Mouse (Mus musculus) frontal cortex, postnatal 36 days (tissue): ENCODE results near the gene Cep57l1.

ENCODE experiments used
- DNase-seq, 2 experiments: peaks; one replicate each; pipeline ENCODE4 v3.0.0; 2022; ENCODE audit warnings: low spot score in 2 of 2

The Cep57l1 gene

GRCm38 (mm10) chr10:41740221-41740620 is 69.5 kb downstream of the Cep57l1 start:
- no peak for DNase-seq

DNA sequence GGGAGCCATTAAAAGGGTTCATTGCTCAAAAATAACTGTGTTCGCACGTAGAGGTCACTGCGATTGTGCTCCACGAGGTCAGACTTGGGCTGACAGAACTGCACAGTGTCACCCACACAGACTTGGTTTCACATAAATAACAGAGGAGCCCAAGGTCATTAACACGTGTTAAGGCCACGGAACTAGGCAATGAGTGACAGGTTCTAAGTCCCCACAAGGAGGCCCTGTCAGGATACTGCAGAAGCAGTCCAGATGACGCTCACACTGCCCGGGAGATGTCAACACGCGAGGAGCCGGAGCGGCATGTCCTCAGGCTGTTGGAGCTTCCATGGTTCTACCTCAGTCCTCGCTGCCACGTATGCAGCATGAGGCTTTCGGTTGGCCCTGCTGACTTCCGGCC is 72.4 kb downstream of the Cep57l1 start:
- no peak for DNase-seq

GRCm38 (mm10) chr10:41735398-41735797 is 74.3 kb downstream of the Cep57l1 start:
- DNase-seq, result no peak

- no peak for DNase-seq
Observed at GRCm38 (mm10) chr10:41733214-41733613, 76.5 kb downstream of the Cep57l1 start.

- DNase-seq, result no peak
Observed at GRCm38 (mm10) chr10:41731932-41732331, 77.7 kb downstream of the Cep57l1 start.

- no peak for DNase-seq
Observed at GRCm38 (mm10) chr10:41730746-41731145, 78.9 kb downstream of the Cep57l1 start.

GRCm38 (mm10) chr10:41726215-41726614 is 83.5 kb downstream of the Cep57l1 start:
- DNase-seq, result no peak

DNA sequence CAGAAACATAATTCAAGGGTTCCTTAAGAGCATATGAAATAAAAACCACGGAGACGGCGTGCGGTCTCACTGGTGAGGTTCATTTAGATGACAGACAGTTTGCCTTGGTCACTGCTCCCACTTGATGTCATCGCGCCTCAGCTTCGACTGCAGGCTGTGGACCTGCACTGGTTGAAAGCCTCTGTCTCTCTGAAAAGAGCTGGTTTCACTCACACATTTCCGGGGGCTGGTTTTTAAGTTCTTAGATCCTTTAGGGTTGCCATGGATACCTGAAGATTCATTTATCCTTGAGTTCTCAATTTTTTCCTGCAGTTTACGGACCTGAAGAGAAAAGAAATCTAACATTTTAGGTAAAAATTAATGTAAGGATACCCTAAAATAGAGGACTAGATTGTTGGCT is 90.1 kb downstream of the Cep57l1 start:
- peak in 1 of 2 experiments; percentile 14 for DNase-seq

GRCm38 (mm10) chr10:41716029-41716897 is 93.4 kb downstream of the Cep57l1 start, which contains the start of gene Ccdc162:
TSS of gene Ccdc162 (minus strand) at chr10:41716634.
- DNase-seq, result no peak

DNA sequence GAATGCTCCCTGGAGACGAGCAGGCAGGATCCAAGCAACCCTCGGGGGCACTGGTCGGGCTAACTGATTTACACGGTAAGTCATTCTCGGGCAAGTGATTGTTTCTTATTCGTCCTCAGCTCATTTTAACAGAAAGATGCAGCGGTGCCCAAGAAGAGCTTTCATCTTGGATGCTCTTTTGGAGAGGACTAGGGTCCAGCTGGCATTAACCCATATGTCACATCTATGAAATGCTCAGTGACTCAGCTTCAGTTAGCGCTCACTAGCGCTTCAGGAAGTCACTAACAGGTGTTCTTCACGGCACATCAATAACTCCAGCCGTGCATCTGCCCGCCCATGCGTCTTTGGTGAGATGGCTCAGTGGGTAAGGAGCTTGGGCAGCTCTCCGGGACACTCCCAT is 94.1 kb downstream of the Cep57l1 start:
- no peak for DNase-seq

GRCm38 (mm10) chr10:41711467-41711866 is 98.2 kb downstream of the Cep57l1 start:
- no peak for DNase-seq

DNA sequence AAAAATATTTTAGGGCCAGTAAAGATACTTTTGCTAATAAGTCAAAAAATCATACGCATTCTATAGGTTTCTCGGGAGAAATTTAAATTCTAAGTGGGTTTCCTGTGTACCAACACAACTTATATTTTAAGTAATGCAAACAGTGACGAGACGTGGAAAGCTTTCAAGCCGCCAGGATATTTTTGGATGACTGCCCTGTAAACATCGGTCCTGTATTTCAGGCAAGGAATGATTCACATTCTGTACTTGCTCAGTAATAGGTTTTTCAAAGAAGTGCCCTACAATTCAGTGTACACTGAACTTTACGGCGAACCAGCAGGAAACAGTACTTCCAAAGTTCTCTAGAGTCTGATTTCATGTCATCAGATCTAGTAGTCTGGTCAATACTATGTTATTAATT is 98.9 kb downstream of the Cep57l1 start:
- no peak for DNase-seq

DNA sequence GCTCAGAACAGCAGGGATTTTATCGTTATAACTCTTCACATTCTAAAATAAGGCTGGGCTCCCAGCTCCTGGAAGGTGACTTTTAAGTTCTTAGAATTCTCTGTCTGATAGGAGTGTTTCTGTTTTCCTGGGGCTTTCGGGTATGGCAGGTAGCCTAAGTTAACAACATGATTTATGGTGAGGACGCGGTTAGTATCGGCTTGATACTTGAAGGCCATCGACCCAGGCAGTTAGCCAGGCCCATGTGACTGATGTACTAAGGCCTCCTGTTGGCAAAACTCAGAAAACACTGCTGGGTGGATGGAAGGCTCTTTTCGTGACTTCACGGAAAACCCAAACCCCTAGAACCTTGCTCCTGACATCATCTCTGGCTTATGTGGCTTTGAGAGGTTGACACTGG is 100.3 kb downstream of the Cep57l1 start:
- no peak for DNase-seq

DNA sequence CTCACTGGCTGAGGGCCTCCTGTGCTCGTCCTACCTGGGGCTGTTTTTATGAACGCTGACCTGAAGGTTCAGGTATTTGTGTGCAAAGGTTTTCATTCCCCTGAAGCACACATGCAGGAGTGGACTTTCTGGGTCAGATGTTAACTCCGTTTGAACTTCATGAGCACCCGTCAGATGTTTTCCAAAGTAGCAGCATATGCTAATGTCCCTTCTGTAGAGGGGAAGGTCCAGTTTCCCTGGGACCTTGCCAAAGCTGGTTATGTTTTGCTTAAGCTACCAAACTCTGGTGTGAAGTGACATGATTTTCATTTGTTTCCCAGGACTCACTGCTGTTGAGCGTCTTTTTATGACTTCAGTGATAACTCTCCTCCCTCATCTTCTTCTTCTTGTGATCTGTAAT is 110.0 kb downstream of the Cep57l1 start:
- DNase-seq, result no peak

DNA sequence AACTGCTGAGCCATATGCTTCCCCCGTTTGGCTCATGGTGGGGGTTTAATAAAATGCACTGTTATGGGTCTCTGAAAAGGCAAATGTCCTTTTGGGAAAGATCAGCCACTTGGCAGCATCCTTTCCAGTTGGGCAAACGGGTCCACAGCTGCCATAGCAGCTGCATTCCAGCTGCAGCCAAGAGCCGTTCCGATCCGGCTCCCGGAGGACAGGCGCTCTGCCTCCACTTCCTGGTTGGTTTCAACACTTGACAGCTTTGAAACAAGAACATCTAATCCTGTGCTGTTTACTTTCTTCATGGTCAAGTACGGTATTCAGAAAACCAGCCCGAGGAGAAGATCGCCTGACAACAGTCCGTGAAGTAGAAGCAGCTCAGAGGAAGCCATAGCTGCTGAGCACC is 112.6 kb downstream of the Cep57l1 start:
- no peak for DNase-seq

DNA sequence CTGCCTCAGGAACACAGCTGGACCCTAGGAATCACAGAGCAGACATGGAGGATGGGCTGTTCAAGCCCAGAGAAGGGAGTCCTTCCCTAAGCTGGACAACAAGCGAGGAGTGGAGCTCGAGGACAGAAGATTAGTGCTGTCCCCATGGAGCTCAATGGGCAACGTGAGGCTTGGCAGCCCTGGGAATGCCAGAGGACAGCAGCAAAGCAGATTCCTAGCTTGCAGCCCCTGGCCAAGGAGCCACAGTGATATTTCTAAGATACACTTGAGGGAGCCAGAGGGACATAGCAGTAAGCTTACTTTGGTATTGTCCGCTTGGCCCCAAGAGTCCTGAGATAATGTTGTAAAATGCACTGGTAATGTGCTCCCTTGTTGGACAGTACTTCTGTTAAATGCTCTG is 118.7 kb downstream of the Cep57l1 start:
- DNase-seq, result no peak

DNA sequence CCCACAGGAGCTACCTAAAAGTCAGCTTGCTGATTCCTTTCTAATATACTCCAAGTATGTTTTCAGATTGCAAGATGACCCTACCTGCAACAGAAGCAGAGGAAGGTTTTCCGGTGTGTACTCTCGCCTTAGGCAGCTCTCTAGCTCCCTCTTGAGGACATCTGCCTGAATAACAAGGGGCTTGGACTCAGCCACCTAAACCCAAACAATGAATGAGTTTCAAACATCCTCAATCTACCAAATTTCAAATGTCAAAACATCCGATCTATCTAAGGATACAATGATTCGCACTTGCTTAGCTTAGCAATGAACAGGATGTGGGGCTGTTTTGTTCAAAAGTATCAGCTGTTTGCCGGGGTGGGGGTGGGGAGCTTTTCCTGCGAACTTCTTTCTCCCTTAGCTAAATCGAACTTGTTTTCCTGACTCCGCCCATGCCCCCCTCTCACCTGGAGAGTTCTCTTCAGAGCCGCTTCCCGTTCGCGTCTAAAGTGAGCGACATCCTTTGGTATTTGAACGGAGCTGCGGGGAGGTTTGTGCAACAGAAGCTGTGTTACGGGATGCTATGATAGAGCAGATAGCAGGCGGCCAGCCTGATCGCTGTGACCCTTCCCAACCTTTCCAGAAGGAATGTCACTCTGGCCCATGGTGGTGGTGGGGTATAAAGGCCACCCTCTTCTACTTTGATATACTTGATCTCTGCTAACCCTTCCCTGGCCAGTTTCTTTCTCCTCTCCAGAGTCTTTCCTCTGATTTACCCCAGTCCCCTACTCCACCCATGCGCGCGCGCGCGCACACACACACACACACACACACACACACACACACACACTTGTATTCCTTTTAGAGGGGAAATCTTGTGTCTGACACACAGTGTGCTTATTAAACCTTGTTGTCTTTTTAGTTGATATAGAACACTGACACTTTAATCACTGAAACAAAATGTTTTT is 119.5 kb downstream of the Cep57l1 start:
- DNase-seq, result peak; percentile 55 to 68

DNA sequence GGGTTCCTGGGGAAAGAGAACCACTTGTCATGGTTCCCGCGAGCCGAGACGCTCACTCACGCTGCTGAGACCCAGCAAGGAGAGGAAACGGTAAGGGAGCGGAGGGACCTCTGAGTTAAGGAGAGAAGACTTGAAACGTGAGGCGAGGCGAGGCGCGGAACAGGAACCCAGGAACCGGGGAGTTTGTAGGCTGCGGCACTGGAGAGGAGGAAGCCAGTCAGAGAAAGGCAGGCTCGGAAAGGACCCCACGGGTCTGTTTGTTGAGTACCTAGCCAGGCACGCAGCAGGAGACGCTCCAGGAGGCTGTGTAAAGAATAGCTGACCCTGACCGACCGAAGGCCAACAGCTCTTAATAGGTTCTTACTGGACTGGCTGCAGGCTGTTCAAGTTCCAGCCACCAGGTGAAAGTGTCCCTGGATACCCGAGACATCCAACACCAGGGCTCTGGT is 125.1 kb downstream of the Cep57l1 start:
- DNase-seq, result no peak

DNA sequence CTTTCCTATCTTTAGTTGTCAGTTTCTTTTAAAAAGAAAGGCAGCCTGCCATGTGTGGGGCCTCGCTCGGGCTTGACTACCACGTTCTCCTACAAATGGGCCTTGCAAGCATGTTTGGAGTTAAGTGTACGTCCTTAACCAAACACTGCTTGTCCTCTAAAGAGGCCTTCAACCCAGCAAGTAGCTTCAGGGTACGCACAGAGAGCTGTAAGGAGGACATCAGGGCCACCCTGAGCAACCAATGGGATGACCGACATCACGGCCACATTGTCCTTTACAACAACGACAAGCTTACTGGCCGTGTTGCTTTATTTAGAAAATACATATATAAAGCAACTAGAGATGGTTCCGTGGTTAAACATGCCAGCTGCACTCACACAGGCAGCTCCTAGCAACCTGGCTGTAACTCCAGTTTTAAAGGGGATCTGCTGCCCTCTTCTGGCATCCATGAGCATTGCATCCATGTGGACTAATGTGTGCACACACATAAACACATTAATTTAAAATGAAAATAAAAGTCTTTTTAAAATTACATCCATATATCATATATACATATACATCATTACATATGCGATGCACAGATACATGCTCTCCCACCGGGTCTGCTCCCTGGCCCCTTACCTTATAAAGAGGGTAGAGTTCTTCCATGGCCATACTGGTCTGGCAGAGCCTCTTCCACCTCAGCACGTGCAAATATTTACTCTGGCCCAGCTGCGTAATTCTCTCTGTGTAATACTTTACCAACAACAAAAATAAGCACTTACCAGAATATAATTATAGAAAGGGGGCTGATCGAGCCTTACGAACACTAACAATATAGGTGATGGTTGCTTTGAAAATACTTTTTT is 126.9 kb downstream of the Cep57l1 start:
- DNase-seq, result peak; percentile 89 to 93

DNA sequence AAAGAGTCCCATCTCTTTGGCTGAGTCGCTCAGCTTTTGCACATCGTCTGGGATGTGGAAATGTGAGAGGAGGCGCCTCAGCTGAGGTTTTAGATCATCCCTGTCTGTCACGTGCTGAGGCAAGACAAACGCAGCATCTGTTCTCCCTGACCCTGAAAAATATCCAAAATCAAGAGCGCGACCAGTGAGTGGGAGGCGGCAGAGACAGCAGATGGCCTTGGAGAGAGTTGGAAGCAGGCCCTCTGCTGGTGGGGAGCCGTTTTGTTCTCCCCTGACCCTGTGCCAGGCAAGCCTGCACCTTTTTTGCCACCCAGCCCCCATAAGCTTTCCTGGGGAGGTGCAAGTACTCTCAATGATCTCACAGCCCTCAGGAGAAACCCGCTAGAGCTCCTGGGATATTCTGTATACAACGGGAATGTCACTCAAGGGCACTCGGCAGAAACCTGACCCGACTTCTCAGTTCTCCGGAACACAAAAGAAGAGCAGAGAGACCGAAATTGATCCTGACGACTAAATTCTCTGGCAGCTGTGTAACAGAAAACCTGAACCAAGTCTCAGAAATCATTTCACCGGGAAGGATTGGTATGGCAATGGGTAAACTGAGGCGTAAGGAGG is 130.8 kb downstream of the Cep57l1 start:
- DNase-seq, result peak; percentile 57 to 77

GRCm38 (mm10) chr10:41677396-41677795 is 132.3 kb downstream of the Cep57l1 start:
- no peak for DNase-seq
